Mouse (Mus musculus) left cerebral cortex, adult 2 months (tissue): ENCODE measurements around the gene Exoc6b. TPM values are rescaled to one million over a fixed set of nuclear protein-coding genes. Genes with fewer than 3 reads are reported as not detected.
A peak's percentile ranks its signal among the peaks of the same experiment; 100 is the strongest.

Experiments
- DNase-seq, 2 experiments: peaks; one replicate each; pipeline ENCODE4 v3.0.0; 2021 to 2022; ENCODE audit warnings: low spot score in 2 of 2, mixed read lengths in 1 of 2; ENCODE audit errors: extremely low spot score in 1 of 2
- H3K27ac ChIP-seq: fragments of 200-600 bp; 2 replicates; pipeline ENCODE4 v1.8.1; 2022
- H3K4me3 ChIP-seq: fragments of 200-600 bp; 2 replicates; pipeline ENCODE4 v1.8.1; 2022
- CTCF ChIP-seq: fragments of 200-600 bp; IDR thresholded peaks from 2 replicates; pipeline ENCODE4 v1.8.1; 2022; ENCODE audit warnings: antibody characterized with exemption, mild to moderate bottlenecking, moderate library complexity
- intact Hi-C: fragments of 180-260 bp; cut with DNase I; formaldehyde crosslinking; loops from one replicate; pipeline ENCODE4 v1.15.1; 2025
- total RNA-seq, 2 experiments: library from RNA; stranded (reverse); gene quantifications; 2 replicates each; pipeline ENCODE4 v1.2.3; 2021

Gene Exoc6b
- total RNA-seq, 2 experiments from 2014 or later = 85.0 to 93.3 TPM

GRCm38 (mm10) chr6:84594626-84595025 is 474.7 kb downstream of the Exoc6b start:
- Histone ChIP-seq H3K4me3 (no peak overlapping the region), H3K27ac (no peak overlapping the region)
- TF ChIP-seq CTCF = no peak
- peak; percentile 4 to 5 for DNase-seq
- intact Hi-C loops = loop anchor here (5.0 to 10.0 kb wide), 2 partner anchors 318 to 420 kb away; no protein-coding TSS in a partner anchor

DNA sequence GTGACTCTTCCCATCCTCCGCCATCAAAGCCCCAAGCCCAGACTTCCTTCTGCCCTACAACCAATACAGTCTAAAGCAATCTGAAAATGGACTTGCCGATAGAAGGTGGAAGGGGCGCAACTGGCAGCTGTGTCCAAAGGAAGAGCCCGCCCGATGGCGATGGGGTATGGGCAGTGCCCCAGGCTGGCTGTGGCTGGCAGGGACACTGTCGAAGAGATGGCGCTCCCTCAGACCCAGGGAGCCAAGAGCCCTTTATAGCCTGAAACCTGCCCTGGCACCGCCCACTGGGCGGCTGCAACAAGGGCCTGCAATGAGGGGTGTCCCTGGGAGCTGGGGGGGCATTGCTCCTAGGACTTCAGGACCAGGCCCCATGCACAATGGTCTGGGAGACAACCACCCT is 475.6 kb downstream of the Exoc6b start, which contains the start of gene Cyp26b1:
Gene Cyp26b1, minus strand, starts transcription at position 216 of the 400 bp plus-strand sequence.
- DNase-seq = peak; percentile 6 to 8
- H3K4me3 ChIP-seq = no peak within 1 kb of the TSS
- no peak for TF ChIP-seq CTCF
- H3K27ac ChIP-seq = no peak within 1 kb of the TSS
- intact Hi-C loops = loop anchor here (5.0 to 10.0 kb wide), 2 partner anchors 319 to 421 kb away; no protein-coding TSS in a partner anchor

DNA sequence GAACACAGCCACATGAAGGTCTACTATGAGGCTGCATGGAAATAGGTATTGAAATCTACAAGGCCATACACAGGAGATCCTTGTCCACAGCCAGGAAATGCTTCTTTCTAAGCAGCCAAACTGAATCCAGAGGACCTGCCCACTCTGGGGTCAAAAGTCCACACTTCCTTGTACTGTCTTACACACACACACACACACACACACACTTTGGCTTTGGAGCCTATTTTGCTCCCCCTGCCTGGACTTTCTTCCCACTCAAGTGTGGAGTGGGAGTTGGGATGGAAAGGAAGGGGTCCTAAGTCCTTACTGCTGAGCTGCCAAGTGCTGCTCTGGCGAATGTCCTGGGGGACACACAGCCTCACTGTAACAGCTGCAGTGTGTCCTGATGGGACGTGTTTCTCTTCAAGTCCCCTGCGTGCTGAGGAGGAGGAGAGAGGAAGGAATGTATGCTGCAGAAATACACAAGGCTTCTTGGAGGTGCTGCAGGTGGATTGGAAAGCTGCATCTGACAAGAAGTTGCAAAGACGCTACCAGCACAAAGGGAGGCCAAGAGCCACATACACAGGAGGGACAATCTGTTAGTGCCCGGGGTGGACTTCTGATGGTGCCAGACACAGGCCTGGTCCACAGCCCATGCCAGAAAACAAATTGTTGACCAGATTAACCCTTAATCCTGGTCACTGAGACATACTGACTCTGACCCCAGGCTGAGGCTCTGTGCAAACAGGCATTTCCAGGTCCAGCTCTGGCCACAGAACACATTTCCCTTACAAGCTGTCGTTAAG is 478.2 kb downstream of the Exoc6b start:
- Histone ChIP-seq H3K27ac (no peak overlapping the region), H3K4me3 (no peak overlapping the region)
- DNase-seq = peak; percentile 7 to 8
- intact Hi-C loops = loop anchor here (1.0 to 10.0 kb wide), 5 partner anchors 183 to 496 kb away; no protein-coding TSS in a partner anchor
- no peak for TF ChIP-seq CTCF

GRCm38 (mm10) chr6:84589742-84590686 is 479.3 kb downstream of the Exoc6b start:
- H3K27ac ChIP-seq = no peak overlapping the region
- no peak overlapping the region for H3K4me3 ChIP-seq
- TF ChIP-seq CTCF = peak; percentile 99
- peak; percentile 80 to 92 for DNase-seq
- intact Hi-C loops = loop anchor here (1.0 to 10.0 kb wide), 5 partner anchors 182 to 495 kb away; no protein-coding TSS in a partner anchor

GRCm38 (mm10) chr6:84588895-84589652 is 480.2 kb downstream of the Exoc6b start:
- intact Hi-C loops = no loop called here
- no peak for TF ChIP-seq CTCF
- peak in 1 of 2 experiments; percentile 30 for DNase-seq

DNA sequence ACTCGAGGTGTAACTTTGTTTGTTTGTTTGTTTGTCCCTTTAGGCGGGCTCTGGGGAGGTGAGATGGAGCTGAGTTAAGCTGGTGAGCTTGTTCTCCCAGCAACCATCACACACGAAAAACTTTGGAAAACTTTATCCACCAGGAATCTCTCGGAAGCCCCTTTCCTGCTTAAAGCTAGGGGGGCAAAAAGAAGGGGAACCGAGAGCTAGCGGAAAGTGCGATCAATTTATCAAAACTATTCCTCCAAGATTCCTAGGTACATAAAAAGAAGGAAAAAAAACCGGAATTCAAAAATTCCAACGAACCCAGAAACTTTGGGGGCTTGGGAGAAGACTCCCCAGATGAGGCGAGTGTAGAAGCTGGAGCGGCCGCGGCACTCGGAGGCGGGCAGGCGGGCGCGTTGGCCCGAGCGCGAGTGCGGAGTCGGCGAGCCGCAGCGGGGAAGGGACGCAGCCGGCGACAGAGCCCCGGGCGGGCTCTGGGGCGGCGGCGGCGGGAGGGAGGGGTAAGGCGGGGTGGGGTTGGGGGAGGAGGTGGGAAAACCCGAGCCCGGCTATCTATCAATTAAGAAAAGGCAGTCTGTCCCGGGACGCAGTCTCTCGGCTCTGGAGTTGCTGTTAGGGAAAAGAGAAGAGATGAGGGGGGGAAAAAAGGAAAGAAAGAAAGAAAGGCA is 481.0 kb downstream of the Exoc6b start:
- peak in 1 of 2 experiments; percentile 14 for DNase-seq
- intact Hi-C loops = no loop called here
- peak overlapping the region; percentile 48 for H3K4me3 ChIP-seq
- no peak for TF ChIP-seq CTCF
- no peak overlapping the region for H3K27ac ChIP-seq

More at GRCm38 (mm10) chr6:84588895-84589652, 480.2 kb downstream of the Exoc6b start:
- H3K4me3 ChIP-seq = peak overlapping the region; percentile 48
- H3K27ac ChIP-seq = no peak overlapping the region

DNA sequence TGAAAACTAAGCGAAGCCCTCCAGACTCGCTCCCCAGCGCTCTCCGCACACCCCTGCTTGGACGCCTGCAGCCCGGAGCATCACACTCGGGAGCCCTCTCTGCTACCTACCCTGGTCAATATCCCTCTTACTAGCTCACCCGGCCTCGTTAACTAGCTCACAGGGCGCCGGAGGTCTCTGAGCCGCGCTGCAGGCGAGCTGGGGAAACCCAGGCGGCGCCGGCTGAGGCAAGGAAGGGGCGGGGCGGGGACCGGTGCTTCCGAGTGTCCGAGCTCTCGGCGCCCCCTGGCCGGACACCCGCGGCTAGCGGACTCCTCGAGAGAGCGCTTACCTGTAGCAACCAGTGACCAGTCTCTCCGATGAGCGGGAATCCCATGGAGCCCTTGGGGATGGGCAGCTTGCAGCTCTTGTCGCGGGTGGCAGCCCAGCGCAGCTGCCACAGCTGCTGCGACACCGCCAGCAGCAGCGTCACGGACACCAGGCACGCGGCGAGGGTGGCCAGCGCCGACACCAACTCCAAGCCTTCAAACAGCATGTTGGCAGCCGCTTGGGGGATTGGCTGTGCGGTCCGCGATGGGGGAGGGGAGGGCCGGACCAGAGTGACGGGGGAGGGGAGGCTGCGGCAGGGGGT is 481.7 kb downstream of the Exoc6b start:
- H3K27ac ChIP-seq = no peak overlapping the region
- no peak for TF ChIP-seq CTCF
- peak in 1 of 2 experiments; percentile 24 for DNase-seq
- H3K4me3 ChIP-seq = peak overlapping the region; percentile 48
- intact Hi-C loops = no loop called here

DNA sequence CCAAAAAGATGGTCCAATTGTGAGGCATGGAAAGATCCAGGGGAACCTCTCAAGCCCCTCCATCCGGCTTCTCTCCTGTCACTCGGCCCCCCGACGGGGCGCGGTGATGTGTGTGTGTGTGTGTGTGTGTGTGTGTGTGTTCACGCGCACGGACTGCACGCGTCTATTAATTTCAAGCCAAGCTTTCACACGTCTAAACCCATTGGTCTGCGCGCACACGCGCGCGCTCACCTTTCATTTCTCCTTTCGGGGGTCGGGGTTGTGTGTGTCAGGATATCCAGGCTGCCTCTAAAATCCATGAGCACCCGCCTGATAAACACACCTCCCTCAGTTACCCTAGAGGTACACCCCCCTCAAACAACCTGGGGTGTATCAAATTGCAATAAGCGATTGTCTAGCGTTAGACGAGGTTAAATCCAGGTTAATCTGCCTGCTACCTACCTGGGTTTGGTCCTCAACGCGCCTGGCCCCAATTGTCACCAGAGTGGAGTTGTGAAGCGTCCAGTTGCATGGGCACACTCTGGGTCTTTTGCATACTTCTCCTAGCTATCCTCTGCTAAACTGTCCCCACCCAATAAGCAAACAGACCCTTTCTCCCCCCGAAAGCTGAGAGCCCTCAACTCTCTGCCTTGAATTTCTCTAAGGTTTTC is 482.6 kb downstream of the Exoc6b start:
- DNase-seq = no peak
- intact Hi-C loops = no loop called here
- no peak for TF ChIP-seq CTCF
- Histone ChIP-seq H3K4me3 (no peak overlapping the region; the same call in 1 of the 2 replicates), H3K27ac (no peak overlapping the region)

- TF ChIP-seq CTCF = no peak
- H3K4me3 ChIP-seq = peak overlapping the region; percentile 19
- intact Hi-C loops = no loop called here
- DNase-seq = no peak
- H3K27ac ChIP-seq = no peak overlapping the region
Observed at GRCm38 (mm10) chr6:84585686-84586300, 483.5 kb downstream of the Exoc6b start.
